Comparison of ENCODE assay signal across 8 mouse cellular contexts in genomic region chr19:24557456-24557855, GRCm38 (mm10). TPM values are rescaled to one million over a fixed set of nuclear protein-coding genes. Genes with fewer than 3 reads are reported as not detected.
DNase-seq lines count a peak whose midpoint lies in the region; ATAC-seq and TF ChIP-seq lines count a peak whose summit lies in the region.

No protein-coding gene starts in this region.

- H3K4me1 ChIP-seq in cerebellum, adult 2 months (ENCODE audit: control insufficient read depth, insufficient read depth, low read length): peaks cover 13% of the 10 kb centered on the region
- H3K4me1 ChIP-seq in forebrain, embryonic 10.5 days: peaks cover 47% of the 10 kb centered on the region
- peaks cover 6% of the 10 kb centered on the region; the same call in 1 of the 2 replicates for H3K4me1 ChIP-seq in intestine, embryonic 16.5 days (ENCODE audit: control insufficient read depth, insufficient read depth, low read length)
- peaks cover 46% of the 10 kb centered on the region for H3K4me1 ChIP-seq in midbrain, embryonic 10.5 days
- peaks cover 21% of the 10 kb centered on the region for H3K4me1 ChIP-seq in thymus, adult 2 months (replicated peaks; ENCODE audit: control insufficient read depth, insufficient read depth, low read length)

- H3K9ac ChIP-seq in intestine, embryonic 16.5 days (ENCODE audit: low read depth, low read length): 0 out of 2 replicates have a peak overlapping the region, but pooled peaks have one; percentile 31

- no peak overlapping the region for H3K27ac ChIP-seq in cerebellum, adult 2 months (ENCODE audit: insufficient read depth, low read length)
- no peak overlapping the region for H3K27ac ChIP-seq in forebrain, embryonic 10.5 days
- no peak overlapping the region for H3K27ac ChIP-seq in intestine, embryonic 16.5 days (ENCODE audit: low read length)
- no peak overlapping the region for H3K27ac ChIP-seq in midbrain, embryonic 10.5 days (replicated peaks)
- H3K27ac ChIP-seq in thymus, adult 2 months (ENCODE audit: control insufficient read depth, insufficient read depth, low read length): no peak overlapping the region

- peak in 1 of 2 experiments; percentile 27 for DNase-seq in cerebellum, adult 2 months
- DNase-seq in cerebellum, postnatal 14 days: no peak
- peak; percentile 45 for DNase-seq in Muller cell, postnatal 12 days (ENCODE audit: inconsistent ontology term)
- DNase-seq in forebrain, embryonic 10.5 days (ENCODE audit: extremely low spot score, low spot score): peak; percentile 50
- peak; percentile 69 for DNase-seq in midbrain, embryonic 10.5 days (ENCODE audit: low spot score)
- DNase-seq in thymus, adult 2 months: peak; percentile 39

- no peaks in the 10 kb centered on the region for H3K36me3 ChIP-seq in forebrain, embryonic 10.5 days (replicated peaks)
- H3K36me3 ChIP-seq in intestine, embryonic 16.5 days (ENCODE audit: control insufficient read depth, insufficient read depth, low read length): no peaks in the 10 kb centered on the region
- H3K36me3 ChIP-seq in midbrain, embryonic 10.5 days: no peaks in the 10 kb centered on the region
- no peaks in the 10 kb centered on the region for H3K36me3 ChIP-seq in thymus, adult 2 months (ENCODE audit: control insufficient read depth, insufficient read depth, low read length)

- TF ChIP-seq POLR2A in cerebellum, adult 2 months (IDR thresholded peaks at IDR 0.05; ENCODE audit: borderline replicate concordance, insufficient read depth, low read length): no peak
- TF ChIP-seq POLR2A in thymus, adult 2 months (IDR thresholded peaks at IDR 0.05; ENCODE audit: control insufficient read depth, extremely low read depth, insufficient read depth, low read length, poor library complexity): no peak

- ATAC-seq in intestine, embryonic 16.5 days: no peak
- no peak for ATAC-seq in monocyte, adult 5-6 weeks (replicated peaks; ENCODE audit: insufficient number of reproducible peaks, low FRiP score, low TSS enrichment, poor library complexity, severe bottlenecking)

- no peaks in the 10 kb centered on the region for H3K27me3 ChIP-seq in cerebellum, adult 2 months (ENCODE audit: control insufficient read depth, insufficient read depth, low read length)
- peaks cover 58% of the 10 kb centered on the region for H3K27me3 ChIP-seq in forebrain, embryonic 10.5 days (ENCODE audit: poor library complexity, severe bottlenecking)
- H3K27me3 ChIP-seq in intestine, embryonic 16.5 days (replicated peaks; ENCODE audit: control insufficient read depth, insufficient read depth, low read length): 0 out of 2 replicates have a peak, but pooled peaks cover 4% of the 10 kb centered on the region
- H3K27me3 ChIP-seq in midbrain, embryonic 10.5 days (ENCODE audit: low read depth, poor library complexity, severe bottlenecking): peaks cover 38% of the 10 kb centered on the region
- no peaks in the 10 kb centered on the region for H3K27me3 ChIP-seq in thymus, adult 2 months (ENCODE audit: control insufficient read depth, insufficient read depth, low read length)

- peak overlapping the region; percentile 89 for H3K4me2 ChIP-seq in intestine, embryonic 16.5 days (ENCODE audit: low read depth, low read length)

- H3K4me3 ChIP-seq in cerebellum, adult 2 months (replicated peaks; ENCODE audit: insufficient read depth, low read depth, low read length): peak overlapping the region; percentile 7
- H3K4me3 ChIP-seq in forebrain, embryonic 10.5 days: peak overlapping the region; percentile 86
- H3K4me3 ChIP-seq in intestine, embryonic 16.5 days (ENCODE audit: low read length): peak overlapping the region; percentile 86
- H3K4me3 ChIP-seq in midbrain, embryonic 10.5 days: peak overlapping the region; percentile 83
- no peak overlapping the region for H3K4me3 ChIP-seq in thymus, adult 2 months (ENCODE audit: control insufficient read depth, insufficient read depth, low read length)

- no peaks in the 10 kb centered on the region for H3K9me3 ChIP-seq in forebrain, embryonic 10.5 days
- H3K9me3 ChIP-seq in intestine, embryonic 16.5 days (ENCODE audit: control insufficient read depth, low read length): no peaks in the 10 kb centered on the region
- 0 out of 2 replicates have a peak, but pooled peaks cover 6% of the 10 kb centered on the region for H3K9me3 ChIP-seq in midbrain, embryonic 10.5 days (replicated peaks)

- 18% methylated on average over 11 of the region's 11 CpGs for WGBS in cerebellum, adult 2 months
- 2% methylated on average over 11 of the region's 11 CpGs for WGBS in forebrain, embryonic 10.5 days
- 1% methylated on average over 11 of the region's 11 CpGs for WGBS in intestine, embryonic 16.5 days
- under 1% methylated on average over 11 of the region's 11 CpGs for WGBS in midbrain, embryonic 10.5 days
- 25% methylated on average over 11 of the region's 11 CpGs for WGBS in thymus, adult 2 months

- no peak for TF ChIP-seq CTCF in cerebellum, adult 2 months (IDR thresholded peaks at IDR 0.05; ENCODE audit: borderline replicate concordance, insufficient read depth, low read depth, low read length)
- no peak for TF ChIP-seq CTCF in thymus, adult 2 months (IDR thresholded peaks at IDR 0.05; ENCODE audit: borderline replicate concordance, control insufficient read depth, extremely low read depth, insufficient read depth, low read length, poor library complexity)

RNA-seq across cellular contexts. Expression of gene Pip5k1b, which starts 1.8 kb away (rescaled TPM):
- 36.3 and 41.9 TPM in 2 replicates for polyA plus RNA-seq in cerebellum, adult 2 months (2012; rRNA removed)
- polyA plus RNA-seq in forebrain, embryonic 10.5 days (2016; fragmentation: Nextera tagmentation; extraction: Ambion mirVana): 1.7 and 2.1 TPM in 2 replicates
- 22.1 and 26.1 TPM in 2 replicates for polyA plus RNA-seq in intestine, embryonic 16.5 days (2015; fragmentation: Nextera tagmentation; extraction: Ambion mirVana)
- polyA plus RNA-seq in midbrain, embryonic 10.5 days (2016; fragmentation: Nextera tagmentation; extraction: Ambion mirVana): 2.4 TPM in 2 replicates
- polyA plus RNA-seq in thymus, adult 2 months (2012; rRNA removed): 5.0 TPM in 2 replicates
- total RNA-seq in monocyte, adult 5-6 weeks (2017): 1.5 to 5.6 TPM (median 3.0 TPM) in 3 replicates

Comparison
In these comparisons a context has a peak if more than half of its experiments do, and no peak if none do; other contexts are left out.
1. DNase-seq: peak in Muller cell, postnatal 12 days (single experiment), forebrain, embryonic 10.5 days (single experiment), midbrain, embryonic 10.5 days (single experiment) and thymus, adult 2 months (single experiment); none in cerebellum, postnatal 14 days (0 of 2).